Mouse (Mus musculus) CD4-positive, CD25-positive, alpha-beta regulatory T cell, adult 4 months (primary cell): ENCODE results near the gene Slc9b1. TPM values are rescaled to one million over a fixed set of nuclear protein-coding genes. Genes with fewer than 3 reads are reported as not detected.

Source experiments
- ATAC-seq: one replicate; pipeline ENCODE4 v1.8.0; 2017
- polyA plus RNA-seq, 2 experiments: library from polyadenylated mRNA; unstranded; fragments of 100-300 nt; shearing (Covaris generic); gene quantifications; one replicate each; pipeline ENCODE4 v1.2.1; 2017

The Slc9b1 gene
- polyA plus RNA-seq, 2 experiments from 2014 or later, result 0.43 TPM; not detected in 1

GRCm38 (mm10) chr3:135395085-135395484, 47.3 kb downstream of the Slc9b1 start:
- ATAC-seq, result no peak

DNA sequence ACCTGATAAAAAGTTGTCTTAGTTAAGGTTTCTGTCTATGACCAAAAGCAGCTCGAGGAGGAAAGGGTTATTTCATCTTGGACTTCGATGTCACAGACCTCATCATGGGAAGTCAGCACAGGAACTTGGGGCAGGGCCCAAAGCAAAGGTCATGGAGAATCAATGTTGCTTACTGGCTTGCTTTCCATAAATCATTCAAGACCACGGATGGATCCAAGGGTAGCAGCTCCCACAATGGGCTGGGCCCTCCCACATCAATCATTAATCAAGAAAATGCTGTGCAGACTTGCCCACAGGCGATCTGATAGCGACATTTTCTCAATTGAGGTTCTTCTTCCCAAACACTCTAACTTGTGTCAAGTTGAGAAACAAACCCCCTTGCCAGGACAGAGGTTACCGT, 48.3 kb downstream of the Slc9b1 start:
- ATAC-seq, result no peak

DNA sequence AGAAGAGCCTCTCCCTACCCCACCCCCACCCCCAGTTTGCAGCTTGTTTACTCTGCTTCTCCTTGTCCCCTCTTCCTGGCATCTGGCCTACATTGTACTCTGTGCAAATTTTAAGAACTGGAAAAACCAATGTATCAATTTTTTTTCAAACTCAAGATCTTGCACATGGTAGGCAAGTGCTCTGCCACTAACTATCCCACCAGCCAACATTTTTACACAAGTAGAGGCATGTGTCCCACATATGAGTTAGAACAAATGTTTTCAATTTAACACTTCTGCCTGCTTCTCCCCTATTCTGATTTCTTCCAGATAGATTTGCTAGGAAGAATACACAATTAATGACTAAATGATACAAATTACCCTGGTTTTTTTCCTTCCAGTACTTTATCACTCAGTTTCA, 49.3 kb downstream of the Slc9b1 start:
- ATAC-seq, result no peak

DNA sequence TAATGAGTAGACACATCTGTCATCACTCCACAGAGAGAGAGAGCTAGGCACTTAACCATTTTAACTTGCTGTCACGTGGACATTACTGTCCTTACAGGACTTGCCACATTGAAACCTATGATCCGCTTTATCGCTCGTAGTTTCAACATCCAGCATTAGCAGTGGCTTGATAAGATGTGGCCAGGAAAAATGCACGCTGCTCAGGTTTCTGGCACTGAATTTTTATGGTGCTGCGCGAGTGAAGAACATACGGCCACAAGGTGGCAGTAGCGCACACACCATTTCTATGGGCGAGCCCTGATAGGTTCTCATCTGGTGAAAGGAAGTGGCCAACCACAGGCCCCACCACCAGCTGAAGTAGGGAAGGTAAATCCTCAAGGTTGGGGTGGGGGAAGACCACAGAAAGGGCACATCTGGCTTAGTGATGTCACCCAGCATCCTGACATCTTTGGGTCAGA, 54.4 kb downstream of the Slc9b1 start:
- peak; percentile 100 for ATAC-seq

DNA sequence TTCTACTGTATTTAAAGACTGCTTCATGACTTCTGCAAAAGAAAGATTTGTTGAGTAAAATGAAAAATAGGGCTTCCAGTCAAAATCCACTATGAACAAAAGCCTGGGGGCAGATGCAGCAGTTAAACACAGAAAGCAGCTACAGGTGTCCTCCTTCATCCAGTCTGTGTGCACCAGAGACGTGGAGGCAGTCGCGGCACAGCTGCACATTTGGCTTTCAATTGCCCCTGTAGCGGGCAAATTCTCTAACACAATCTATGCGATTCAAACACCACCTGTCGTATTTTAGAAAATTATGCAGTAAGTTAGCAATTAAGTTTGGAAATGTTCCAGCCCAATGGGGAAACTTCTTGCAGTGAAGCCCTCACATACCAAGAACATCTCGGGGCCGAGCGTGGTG, 55.4 kb downstream of the Slc9b1 start:
- ATAC-seq, result no peak

DNA sequence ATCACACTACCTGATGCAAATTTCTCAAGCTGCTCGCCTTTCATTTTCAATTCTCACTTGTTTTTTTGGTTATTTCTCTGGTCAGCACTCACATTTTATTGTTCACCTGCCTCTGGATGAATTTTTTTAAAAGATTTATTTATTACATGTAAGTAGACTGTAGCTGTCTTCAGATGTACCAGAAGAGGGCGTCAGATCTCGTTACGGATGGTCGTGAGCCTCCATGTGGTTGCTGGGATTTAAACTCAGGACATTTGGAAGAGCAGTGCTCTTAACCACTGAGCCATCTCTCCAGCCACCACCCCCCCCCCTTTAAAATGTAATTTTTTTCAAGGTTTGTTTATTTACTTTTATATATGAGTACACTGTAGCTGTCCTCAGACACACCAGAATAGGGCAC, 56.0 kb downstream of the Slc9b1 start:
- ATAC-seq, result no peak

DNA sequence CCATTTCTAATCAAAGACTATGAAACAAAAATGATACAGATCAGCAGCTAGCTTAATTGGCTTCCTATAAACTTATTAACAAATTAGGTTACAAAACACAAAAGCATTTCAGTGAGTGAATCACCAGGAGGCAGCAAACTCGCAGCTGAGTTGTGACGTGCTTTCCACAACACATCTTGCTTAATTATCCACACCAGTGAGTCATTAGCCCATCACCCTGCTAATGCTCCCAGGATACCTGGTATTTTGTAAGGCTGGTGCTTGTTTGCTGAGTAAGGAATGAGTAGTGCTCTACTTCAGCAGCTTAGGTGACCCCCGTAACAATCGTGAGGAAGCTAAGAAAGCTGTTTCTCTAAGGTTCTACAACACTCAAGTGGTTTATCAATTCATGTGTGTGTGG, 56.8 kb downstream of the Slc9b1 start:
- ATAC-seq, result no peak

DNA sequence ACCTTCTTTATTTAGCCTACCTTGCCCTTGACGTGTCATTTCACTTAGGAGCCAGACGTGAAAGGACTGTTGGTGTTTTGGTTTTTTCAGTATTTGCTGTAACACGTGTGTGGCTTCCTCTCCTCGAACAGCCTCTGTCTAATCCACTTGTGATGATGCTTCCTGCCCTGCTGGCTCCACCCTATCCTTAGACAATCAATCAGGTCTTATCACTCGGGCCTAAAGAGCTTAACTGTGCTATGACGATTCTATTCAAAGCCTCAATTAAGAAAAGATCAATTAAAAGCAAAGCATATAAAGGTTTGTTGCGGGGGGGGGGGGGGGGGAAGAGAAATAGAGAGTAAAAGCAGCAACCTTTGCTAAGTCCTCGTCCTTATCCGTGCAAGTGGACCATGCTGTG, 59.5 kb downstream of the Slc9b1 start:
- ATAC-seq, result no peak

GRCm38 (mm10) chr3:135409219-135409618, 61.4 kb downstream of the Slc9b1 start:
- ATAC-seq, result no peak

GRCm38 (mm10) chr3:135411056-135411455, 63.2 kb downstream of the Slc9b1 start:
- no peak for ATAC-seq

- no peak for ATAC-seq
Measured at GRCm38 (mm10) chr3:135411824-135412223, 64.0 kb downstream of the Slc9b1 start.

DNA sequence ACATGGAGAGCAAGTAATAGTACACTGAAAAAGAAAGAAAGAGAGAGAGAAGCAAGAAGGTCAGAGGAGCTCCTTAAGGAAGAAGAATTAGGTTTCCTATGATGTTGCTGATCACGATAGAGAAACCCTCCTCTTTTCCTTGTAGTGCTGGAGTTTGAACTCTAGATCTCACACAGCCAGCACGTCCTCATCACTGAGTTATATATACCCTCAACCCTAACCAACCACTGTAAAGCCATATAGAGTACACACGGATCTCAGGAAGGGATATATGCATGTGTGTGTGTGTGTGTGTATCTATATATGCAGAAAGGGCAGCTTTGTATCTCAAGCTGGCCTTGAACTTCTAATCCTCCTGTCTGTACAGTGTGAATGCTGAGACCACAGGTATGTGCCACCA, 69.4 kb downstream of the Slc9b1 start:
- ATAC-seq, result no peak

DNA sequence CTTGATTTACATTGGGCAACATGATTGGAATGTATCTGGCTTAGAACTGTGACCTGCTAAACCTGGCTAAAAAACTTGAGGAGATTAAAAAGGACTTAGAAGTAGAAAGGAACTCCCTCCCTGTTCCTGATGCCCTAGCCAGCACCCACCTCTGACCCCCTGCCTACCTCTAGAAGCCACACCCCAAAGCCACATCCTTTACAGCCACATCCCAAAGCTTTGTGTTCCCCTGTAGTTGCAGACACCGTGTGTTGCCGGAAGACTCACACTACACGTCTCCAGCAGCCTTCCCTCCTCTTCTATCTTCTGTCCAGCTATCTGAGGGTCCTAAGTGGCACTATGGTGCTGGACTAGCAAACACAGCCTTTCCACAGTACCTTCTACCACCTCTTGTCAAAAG, 70.0 kb downstream of the Slc9b1 start:
- ATAC-seq, result peak; percentile 89

- ATAC-seq, result no peak
Measured at GRCm38 (mm10) chr3:135420542-135421309, 72.9 kb downstream of the Slc9b1 start.

- no peak for ATAC-seq
Measured at GRCm38 (mm10) chr3:135421310-135421594, 73.4 kb downstream of the Slc9b1 start.

GRCm38 (mm10) chr3:135422232-135422855, 74.5 kb downstream of the Slc9b1 start:
- no peak for ATAC-seq

- peak; percentile 86 for ATAC-seq
Measured at GRCm38 (mm10) chr3:135422856-135423607, 75.2 kb downstream of the Slc9b1 start.

DNA sequence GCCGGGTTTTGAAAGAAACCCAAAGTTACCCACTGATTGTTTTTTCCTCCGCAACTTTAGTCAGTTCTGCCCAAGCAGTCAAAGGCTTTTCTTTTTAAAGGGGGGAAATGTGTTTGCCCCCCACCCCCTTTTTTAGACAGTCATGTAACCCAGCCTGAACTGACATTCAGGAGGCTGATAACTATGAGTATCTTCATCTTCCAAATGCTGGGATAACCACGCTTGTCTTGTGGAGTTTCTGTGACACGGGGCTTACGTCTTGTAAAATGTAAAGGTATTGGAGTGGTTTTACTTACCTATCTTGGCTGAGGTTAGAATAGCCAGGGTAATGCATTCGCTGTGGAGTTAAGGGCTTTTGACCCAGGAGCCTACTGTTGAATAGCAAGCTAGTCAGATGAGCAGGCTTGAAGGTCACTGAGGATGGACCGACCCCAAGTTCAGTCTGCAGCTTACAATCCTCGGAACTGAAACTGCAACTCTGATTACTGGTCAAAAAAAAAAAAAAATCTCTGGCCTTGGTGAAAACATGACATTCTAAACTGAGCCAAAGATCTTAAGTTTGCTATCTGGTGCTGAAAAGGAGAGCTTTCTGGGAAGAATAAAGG, 75.9 kb downstream of the Slc9b1 start, which contains the start of gene Cisd2:
Gene Cisd2, minus strand, starts transcription at position 318 of the 605 bp plus-strand sequence.
- ATAC-seq, result no peak

DNA sequence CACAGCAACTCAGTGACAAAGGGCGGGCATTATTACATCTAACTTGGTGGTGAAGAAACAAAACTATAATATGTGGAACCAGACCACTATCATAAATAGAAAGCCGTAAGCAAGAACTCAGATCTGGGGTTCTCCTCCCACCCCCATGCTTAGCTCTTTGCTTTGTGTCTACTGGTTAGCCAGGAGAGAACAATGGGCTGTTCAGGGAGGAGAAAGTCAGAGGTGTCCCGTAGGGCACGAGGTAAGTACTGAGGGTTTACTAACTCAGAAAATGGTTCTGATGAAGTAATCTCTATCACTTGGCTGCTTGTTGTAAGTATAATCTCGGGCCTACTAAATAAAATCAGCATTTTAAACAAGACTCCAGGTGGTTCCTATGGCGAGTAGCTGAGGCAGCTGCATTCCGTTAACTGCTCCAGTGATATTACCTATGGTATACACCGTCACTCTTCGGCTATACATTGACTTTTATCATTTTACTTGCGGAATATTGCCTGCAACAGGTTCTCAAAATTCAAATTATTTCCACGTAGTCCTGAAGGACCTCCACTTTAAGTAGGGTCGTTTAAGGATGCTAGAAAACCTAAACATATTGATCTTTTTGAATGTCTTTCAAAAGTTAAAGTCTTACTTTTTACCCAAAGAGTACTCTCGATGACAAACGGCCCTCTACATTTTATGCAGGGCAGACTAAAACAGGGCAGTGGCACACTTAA, 89.2 kb downstream of the Slc9b1 start:
- ATAC-seq, result no peak

DNA sequence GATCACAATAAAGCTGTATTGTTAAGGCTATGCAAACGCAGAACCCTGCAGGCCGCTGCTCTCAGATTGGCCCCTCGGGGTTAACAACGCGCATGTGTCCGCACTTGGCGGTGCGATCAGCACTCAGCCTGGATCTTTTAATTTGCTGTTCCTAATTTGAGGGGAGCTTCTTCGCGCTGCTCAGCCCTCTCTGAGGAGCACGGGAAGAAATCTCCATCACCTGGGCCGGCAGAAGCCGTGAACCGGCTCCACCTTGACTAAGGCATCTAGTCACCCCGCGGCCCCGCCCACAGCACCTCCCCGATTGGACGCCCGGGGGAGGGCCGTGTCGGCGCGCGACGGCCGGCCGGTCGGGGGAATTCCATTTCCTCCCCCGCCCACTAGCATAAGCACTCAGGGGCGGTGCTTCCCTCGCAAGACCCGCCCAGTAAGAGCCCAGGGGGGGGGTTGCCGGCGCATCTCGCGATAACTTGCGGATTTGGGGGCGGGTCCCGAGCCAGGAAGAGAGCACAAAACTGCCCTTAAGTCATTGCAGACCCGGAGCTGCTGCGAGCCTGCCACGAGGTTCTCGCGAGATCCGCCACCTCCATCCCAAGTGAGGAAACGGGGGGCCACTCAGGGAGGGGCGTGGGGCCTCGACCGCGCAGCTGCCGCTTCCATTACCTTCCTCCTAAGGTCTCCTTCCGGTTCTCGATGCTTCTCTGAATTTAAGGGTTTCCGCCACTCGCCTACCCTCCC, 90.1 kb downstream of the Slc9b1 start, which contains the start of gene Ube2d3:
Gene Ube2d3, plus strand, starts transcription at position 392 of the 738 bp plus-strand sequence.
- ATAC-seq, result peak; percentile 78

DNA sequence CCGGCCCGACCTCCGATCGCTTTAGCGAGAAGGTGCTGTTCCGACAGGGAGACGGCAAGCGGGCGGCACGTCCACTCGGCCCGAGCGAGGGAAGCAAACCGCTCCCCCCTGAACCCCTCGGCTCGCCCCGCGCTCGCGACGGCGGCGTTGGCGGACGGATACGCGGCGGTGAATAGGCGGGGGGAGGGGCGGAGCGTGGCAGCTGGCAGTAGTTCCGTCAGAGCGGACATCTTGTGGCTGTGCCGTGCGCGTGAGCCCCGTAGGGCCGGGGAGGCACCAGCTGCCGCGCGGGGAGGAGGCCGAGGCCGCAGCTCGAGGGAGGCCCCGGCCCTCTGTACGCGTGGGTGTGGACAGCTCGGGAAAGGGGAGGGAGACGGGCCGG, 90.7 kb downstream of the Slc9b1 start:
- peak; percentile 21 for ATAC-seq
